Mouse (Mus musculus) limb, embryonic 14.5 days (tissue): Measurements from ENCODE around the gene Ptgr2. TPM values are rescaled to one million over a fixed set of nuclear protein-coding genes. Genes with fewer than 3 reads are reported as not detected.
"Not testable (repeated sequence)": the region's sequence is repeated elsewhere in the genome, so short reads cannot be mapped to it uniquely, and the experiment has no call there.

Source experiments
- ATAC-seq: fragments of 200-750 bp; cut with Nextera tagmentation; 2 replicates; pipeline ENCODE4 v1.8.0; 2017; ENCODE audit warnings: low read depth, moderate number of reproducible peaks, moderate TSS enrichment; ENCODE audit not compliant: low FRiP score
- DNase-seq: peaks from one replicate; pipeline ENCODE4 v3.0.0-alpha.2; 2015; ENCODE audit warnings: low spot score
- H3K27ac ChIP-seq: fragments of 300-500 bp; sonication (generic); replicated peaks from 2 replicates; pipeline ENCODE4 v1.5.1; 2014; ENCODE audit warnings: low read depth, mild to moderate bottlenecking, low read length, moderate library complexity, mixed read lengths
- H3K27me3 ChIP-seq: fragments of 300-500 bp; sonication (generic); 2 replicates; pipeline ENCODE4 v1.6.1; 2014; ENCODE audit warnings: low read length, mixed read lengths; ENCODE audit not compliant: control insufficient read depth, insufficient read depth
- H3K36me3 ChIP-seq: fragments of 300-500 bp; sonication (generic); 2 replicates; pipeline ENCODE4 v1.6.1; 2014; ENCODE audit warnings: mild to moderate bottlenecking, low read length, moderate library complexity, mixed read lengths; ENCODE audit not compliant: control insufficient read depth, insufficient read depth
- H3K4me1 ChIP-seq: fragments of 300-500 bp; sonication (generic); 2 replicates; pipeline ENCODE4 v1.6.1; 2014; ENCODE audit warnings: antibody characterized with exemption, low read length, mixed read lengths; ENCODE audit not compliant: control insufficient read depth, insufficient read depth
- H3K4me2 ChIP-seq: fragments of 300-500 bp; sonication (generic); replicated peaks from 2 replicates; pipeline ENCODE4 v1.6.1; 2014; ENCODE audit warnings: low read depth, mild to moderate bottlenecking, low read length, moderate library complexity; ENCODE audit not compliant: severe bottlenecking
- H3K4me3 ChIP-seq: fragments of 300-500 bp; sonication (generic); replicated peaks from 2 replicates; pipeline ENCODE4 v1.5.1; 2014; ENCODE audit warnings: low read length
- H3K9ac ChIP-seq: fragments of 300-500 bp; sonication (generic); 2 replicates; pipeline ENCODE4 v1.6.1; 2014; ENCODE audit warnings: mild to moderate bottlenecking, low read depth, low read length, moderate library complexity; ENCODE audit not compliant: severe bottlenecking
- H3K9me3 ChIP-seq: fragments of 300-500 bp; sonication (generic); 2 replicates; pipeline ENCODE4 v1.6.1; 2016; ENCODE audit warnings: low read length; ENCODE audit not compliant: control insufficient read depth
- POLR2A ChIP-seq: fragments of 200-500 bp; IDR thresholded peaks from 2 replicates; pipeline ENCODE4 v1.8.0; 2012; ENCODE audit warnings: inconsistent platforms, mild to moderate bottlenecking, moderate library complexity, borderline replicate concordance; ENCODE audit not compliant: insufficient read depth, insufficient read length; ENCODE audit errors: extremely low read depth
- WGBS: fragments of 180-500 bp; shearing (Covaris S2); extraction: QIAGEN DNeasy Blood & Tissue Kit; methylation state at CpG from one replicate; pipeline ENCODE4 v1.1.7; 2014; 5-methylcytosine and 5-hydroxymethylcytosine counted together
- polyA plus RNA-seq, 2 experiments: library from polyadenylated mRNA; depleted of rRNA in 1 of 2; stranded (reverse) in 1 of 2; unstranded in 1 of 2; fragments of >200 nt; fragmentation: Nextera tagmentation in 1 of 2; extraction: Ambion mirVana in 1 of 2; gene quantifications; 2 replicates each; pipeline versions ENCODE4 v1.2.1 to v1.2.3; 2012 to 2014

The Ptgr2 gene
- polyA plus RNA-seq (2012; rRNA removed) (8.5 and 11.0 TPM in 2 replicates), polyA plus RNA-seq (2014; fragmentation: Nextera tagmentation; extraction: Ambion mirVana) (13.8 and 15.2 TPM in 2 replicates)

- 1% methylated on average over 39 of the region's 39 CpGs for WGBS
- no peak within 1 kb of the TSS for H3K27ac ChIP-seq
Observed at GRCm38 (mm10) chr12:84284885-84285592, at the start of gene Ptgr2. TSS of gene Ptgr2 (plus strand) at chr12:84285232.

GRCm38 (mm10) chr12:84235577-84235976, 49.5 kb upstream of the Ptgr2 start:
- WGBS: 93% methylated on average over 6 of the region's 6 CpGs
- H3K36me3 ChIP-seq: no peaks in the 10 kb centered on the region
- no peaks in the 10 kb centered on the region for H3K4me1 ChIP-seq
- no peak overlapping the region for H3K4me3 ChIP-seq
- no peak for ATAC-seq
- no peak for TF ChIP-seq POLR2A
- no peak overlapping the region for H3K4me2 ChIP-seq
- H3K9me3 ChIP-seq: no peaks in the 10 kb centered on the region
- no peak for DNase-seq
- H3K9ac ChIP-seq: no peak overlapping the region
- no peak overlapping the region for H3K27ac ChIP-seq
- no peaks in the 10 kb centered on the region for H3K27me3 ChIP-seq

More at GRCm38 (mm10) chr12:84284885-84285592, at the start of gene Ptgr2:
- Histone ChIP-seq H3K9ac (peak within 1 kb of the TSS; percentile 58), H3K27me3 (no peaks in the 10 kb centered on the region), H3K36me3 (no peaks in the 10 kb centered on the region), H3K4me3 (peak within 1 kb of the TSS; percentile 48), H3K9me3 (no peaks in the 10 kb centered on the region), H3K4me1 (peaks cover 9% of the 10 kb centered on the region), H3K4me2 (peak within 1 kb of the TSS; percentile 73)
- ATAC-seq (peak; percentile 89), DNase-seq (peak; percentile 89)
- TF ChIP-seq POLR2A: no peak

GRCm38 (mm10) chr12:84235981-84236752, 48.9 kb upstream of the Ptgr2 start:
- no peak overlapping the region for H3K27ac ChIP-seq
- H3K27me3 ChIP-seq: no peaks in the 10 kb centered on the region
- no peak for ATAC-seq
- H3K9ac ChIP-seq: no peak overlapping the region
- no peaks in the 10 kb centered on the region for H3K9me3 ChIP-seq
- no peak overlapping the region for H3K4me2 ChIP-seq
- no peak for TF ChIP-seq POLR2A
- H3K4me3 ChIP-seq: no peak overlapping the region
- H3K36me3 ChIP-seq: no peaks in the 10 kb centered on the region
- DNase-seq: no peak
- H3K4me1 ChIP-seq: no peaks in the 10 kb centered on the region
- 70% methylated on average over 10 of the region's 10 CpGs for WGBS

- DNase-seq, H3K4me2 ChIP-seq, H3K36me3 ChIP-seq, H3K4me1 ChIP-seq, H3K27me3 ChIP-seq, ATAC-seq, H3K4me3 ChIP-seq, H3K27ac ChIP-seq, H3K9me3 ChIP-seq, H3K9ac ChIP-seq: not testable (repeated sequence)
- WGBS: 93% methylated on average over 5 of the region's 5 CpGs
Observed at GRCm38 (mm10) chr12:84237036-84237435, 48.0 kb upstream of the Ptgr2 start.

- DNase-seq (no peak), ATAC-seq (no peak)
- H3K4me3 ChIP-seq: no peak overlapping the region
- WGBS: 76% methylated on average over 7 of the region's 7 CpGs
- TF ChIP-seq POLR2A: no peak
- H3K4me1 ChIP-seq: no peaks in the 10 kb centered on the region
- no peak overlapping the region for H3K9ac ChIP-seq
- no peak overlapping the region for H3K27ac ChIP-seq
- no peaks in the 10 kb centered on the region for H3K9me3 ChIP-seq
- no peak overlapping the region for H3K4me2 ChIP-seq
- H3K27me3 ChIP-seq: no peaks in the 10 kb centered on the region
- no peaks in the 10 kb centered on the region for H3K36me3 ChIP-seq
Observed at GRCm38 (mm10) chr12:84243076-84243770, 41.8 kb upstream of the Ptgr2 start.
